Mouse (Mus musculus) gastrocnemius, postnatal 14 days (tissue): ENCODE results near the gene Pcnx3. TPM values are rescaled to one million over a fixed set of nuclear protein-coding genes. Genes with fewer than 3 reads are reported as not detected.
"Not testable (repeated sequence)": the region's sequence is repeated elsewhere in the genome, so short reads cannot be mapped to it uniquely, and the experiment has no call there.

Experiments
- DNase-seq: peaks from one replicate; pipeline ENCODE4 v3.0.0; 2021; ENCODE audit warnings: mixed read lengths
- intact Hi-C: fragments of 180-260 bp; cut with DNase I; formaldehyde crosslinking; loops from one replicate; pipeline ENCODE4 v1.15.1; 2025; ENCODE audit warnings: low total_unique reads
- total RNA-seq, 2 experiments: library from RNA; stranded (reverse); gene quantifications; 2 replicates each; pipeline ENCODE4 v1.2.3; 2021

Pcnx3 gene
- total RNA-seq, 2 experiments from 2014 or later, result 15.3 to 17.6 TPM

GRCm38 (mm10) chr19:5687738-5688137 lies 970 bp downstream of the Pcnx3 start:
- intact Hi-C loops, result no loop called here
- DNase-seq, result no peak

DNA sequence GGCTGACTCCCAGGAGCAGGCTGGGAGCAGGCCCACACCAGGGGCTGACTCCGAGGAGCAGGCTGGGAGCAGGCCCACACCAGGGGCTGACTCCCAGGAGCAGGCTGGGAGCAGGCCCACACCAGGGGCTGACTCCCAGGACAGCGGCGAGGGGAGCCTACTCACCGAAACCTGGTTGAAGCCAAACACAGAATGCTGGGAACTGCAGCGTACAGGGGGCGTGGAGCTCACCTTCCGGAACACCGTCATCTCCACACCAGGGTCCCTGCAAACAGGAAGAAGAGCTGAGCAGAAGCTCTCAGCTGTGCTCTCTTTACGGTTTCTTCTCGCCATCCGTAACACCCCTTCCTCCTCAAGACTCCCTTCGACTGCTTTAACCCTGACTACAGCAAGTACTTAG lies 1.8 kb downstream of the Pcnx3 start:
- intact Hi-C loops, DNase-seq: not testable (repeated sequence)

- DNase-seq, result no peak
- intact Hi-C loops, result no loop called here
These were observed 2.3 kb downstream of the Pcnx3 start for GRCm38 (mm10) chr19:5686437-5686836.

- intact Hi-C loops, result no loop called here
- no peak for DNase-seq
These were observed 2.8 kb downstream of the Pcnx3 start for GRCm38 (mm10) chr19:5685861-5686260.

DNA sequence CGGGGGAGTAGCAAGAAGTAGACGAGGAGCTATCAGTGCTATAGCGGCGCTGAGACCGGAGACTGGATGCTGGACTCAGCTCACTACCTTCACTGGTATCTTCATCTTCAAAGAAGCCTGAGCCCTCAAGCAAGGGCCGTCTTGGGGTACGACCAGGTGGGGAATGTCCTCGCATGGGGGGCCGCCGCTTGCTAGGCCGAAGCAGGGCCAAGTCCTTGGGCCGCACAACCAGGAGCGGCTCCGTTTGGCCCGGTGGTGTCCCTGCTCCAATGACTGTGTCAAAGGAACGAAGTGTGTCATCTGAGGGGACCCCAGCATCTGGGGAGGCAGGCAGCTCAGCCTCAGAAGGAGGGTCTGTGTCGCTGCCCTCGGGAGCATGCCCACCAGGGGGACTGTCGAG lies 3.3 kb downstream of the Pcnx3 start:
- intact Hi-C loops, result no loop called here
- DNase-seq, result no peak

DNA sequence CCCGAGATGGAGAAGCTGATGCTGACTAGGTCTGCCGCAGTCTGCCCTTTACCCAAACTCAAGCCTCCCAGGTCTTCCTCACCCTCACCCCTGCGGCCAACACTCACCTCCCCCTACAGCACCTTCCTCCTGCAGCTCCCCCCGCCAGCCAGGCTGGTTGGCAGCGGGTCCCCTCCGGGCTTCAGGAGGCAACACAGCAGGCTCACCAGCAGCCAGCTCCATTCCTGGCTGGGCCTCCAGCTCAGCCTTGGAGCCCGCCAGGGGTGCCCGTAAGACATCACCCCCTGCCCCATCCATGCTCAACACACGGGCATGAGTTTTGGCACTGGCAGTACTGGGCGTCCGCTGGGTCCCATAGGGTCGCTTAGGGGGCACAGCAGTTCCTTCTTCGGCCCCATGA lies 3.7 kb downstream of the Pcnx3 start:
- DNase-seq, result no peak
- intact Hi-C loops, result no loop called here

GRCm38 (mm10) chr19:5684236-5684635 lies 4.5 kb downstream of the Pcnx3 start:
- no peak for DNase-seq
- intact Hi-C loops, result no loop called here

GRCm38 (mm10) chr19:5680432-5680831 lies 8.3 kb downstream of the Pcnx3 start:
- no peak for DNase-seq
- intact Hi-C loops, result no loop called here

DNA sequence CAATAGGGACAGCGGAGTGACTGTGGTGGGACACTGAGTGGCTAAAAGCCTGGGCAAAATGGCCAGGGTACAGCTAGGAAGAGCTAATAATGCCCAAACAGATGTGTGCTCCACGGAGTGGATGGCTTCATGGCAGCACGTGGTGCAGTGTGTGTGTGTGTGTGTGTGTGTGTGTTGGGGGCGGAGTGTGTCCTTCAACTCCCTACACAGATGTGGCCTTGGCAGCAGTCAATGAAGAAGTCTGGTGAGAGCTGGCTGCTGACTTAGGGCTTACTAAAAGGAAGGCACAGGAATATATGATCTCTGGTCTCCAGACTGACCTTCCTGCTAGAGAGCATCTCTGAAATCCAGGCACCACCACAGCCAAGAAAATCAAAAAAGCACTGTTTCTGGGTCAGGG lies 20.3 kb downstream of the Pcnx3 start:
- intact Hi-C loops, result no loop called here
- DNase-seq, result no peak

GRCm38 (mm10) chr19:5666386-5666785 lies 22.3 kb downstream of the Pcnx3 start:
- no peak for DNase-seq
- intact Hi-C loops, result no loop called here

- no peak for DNase-seq
- intact Hi-C loops, result no loop called here
These were observed 23.2 kb downstream of the Pcnx3 start for GRCm38 (mm10) chr19:5665465-5665864.

GRCm38 (mm10) chr19:5664669-5665257 lies 23.9 kb downstream of the Pcnx3 start:
- intact Hi-C loops, result no loop called here
- DNase-seq, result no peak

DNA sequence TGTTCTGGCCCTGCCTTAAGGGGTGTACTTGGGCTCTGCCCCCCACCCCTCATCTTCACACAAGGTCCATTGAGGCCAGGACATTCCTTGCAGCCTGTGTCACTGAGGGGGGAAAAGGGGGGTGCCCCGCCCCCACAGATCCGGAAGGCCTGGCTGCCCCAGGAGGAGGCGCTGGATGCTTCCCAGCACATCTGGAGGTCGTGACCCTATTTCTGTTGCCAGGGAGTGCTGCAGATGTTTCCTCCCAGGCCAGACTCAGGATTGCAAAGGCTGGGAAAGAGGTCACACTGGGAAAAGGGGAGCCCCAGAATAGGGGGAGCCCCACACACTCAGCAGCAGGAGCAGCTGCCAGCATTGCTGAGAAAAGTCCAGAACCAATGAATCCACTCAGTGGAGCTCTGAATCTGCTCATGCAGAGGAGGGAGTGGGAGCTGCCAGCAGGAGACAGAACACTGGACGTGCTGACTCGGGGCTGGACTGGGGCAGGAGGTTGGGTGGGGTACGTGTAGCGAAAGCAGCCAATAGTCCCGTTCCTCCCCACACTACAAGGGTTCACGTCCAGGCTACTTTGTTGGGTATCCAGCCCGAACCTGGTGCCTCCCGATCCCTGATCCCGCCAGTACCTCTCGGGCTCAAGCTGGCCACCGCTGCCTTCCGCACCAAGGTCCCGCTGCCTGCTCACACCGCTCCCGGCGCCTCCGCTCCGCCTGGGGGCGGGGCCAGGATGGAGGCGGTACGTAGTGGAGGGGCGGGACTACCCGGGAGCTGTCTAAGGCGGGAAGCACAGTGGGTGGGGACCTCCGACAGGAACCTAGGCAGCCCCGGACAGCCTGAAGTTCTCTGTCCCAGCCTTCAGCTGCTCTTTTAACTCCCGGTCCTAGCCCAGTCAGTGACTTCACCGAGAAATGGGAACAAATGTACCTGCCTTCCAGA lies 25.5 kb downstream of the Pcnx3 start, which contains the start of gene Sipa1:
TSS of gene Sipa1 (minus strand) at position 727 of the 933 bp plus-strand sequence.
- intact Hi-C loops, result no loop called here
- peak; percentile 94 for DNase-seq

- DNase-seq, result no peak
- intact Hi-C loops, result no loop called here
These were observed 26.4 kb downstream of the Pcnx3 start for GRCm38 (mm10) chr19:5662310-5662709.

- intact Hi-C loops, result no loop called here
- DNase-seq, result no peak
These were observed 27.6 kb downstream of the Pcnx3 start for GRCm38 (mm10) chr19:5660942-5661751.

DNA sequence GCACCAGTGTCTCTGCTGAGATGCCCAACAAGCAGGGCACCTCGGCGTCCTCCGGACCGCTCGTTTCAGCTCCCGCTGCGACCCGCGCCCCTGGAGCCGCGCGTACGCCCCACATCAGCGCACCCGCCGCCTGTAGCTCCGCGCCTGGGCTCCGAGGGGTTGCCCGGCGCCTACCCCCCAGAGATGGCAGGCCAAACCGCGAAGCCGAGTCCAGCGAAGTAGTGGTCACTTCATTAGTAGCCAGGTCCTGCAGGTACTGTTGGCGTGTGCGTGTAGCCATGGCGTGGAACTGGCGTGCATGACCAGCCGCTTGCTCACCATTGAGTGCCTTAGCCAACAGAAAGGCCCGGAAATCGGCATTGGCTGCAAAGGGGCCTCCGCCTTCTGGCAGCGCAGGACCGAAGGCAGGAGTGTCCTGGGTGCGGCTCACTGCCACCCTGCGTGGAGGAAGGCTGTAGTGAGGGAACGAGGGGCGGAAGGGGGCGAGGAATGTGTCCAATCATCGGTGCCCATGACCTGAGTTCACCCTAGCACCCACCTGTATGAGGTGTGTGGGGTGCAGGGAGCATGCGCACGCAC lies 33.9 kb downstream of the Pcnx3 start:
- DNase-seq, result no peak
- intact Hi-C loops, result no loop called here

DNA sequence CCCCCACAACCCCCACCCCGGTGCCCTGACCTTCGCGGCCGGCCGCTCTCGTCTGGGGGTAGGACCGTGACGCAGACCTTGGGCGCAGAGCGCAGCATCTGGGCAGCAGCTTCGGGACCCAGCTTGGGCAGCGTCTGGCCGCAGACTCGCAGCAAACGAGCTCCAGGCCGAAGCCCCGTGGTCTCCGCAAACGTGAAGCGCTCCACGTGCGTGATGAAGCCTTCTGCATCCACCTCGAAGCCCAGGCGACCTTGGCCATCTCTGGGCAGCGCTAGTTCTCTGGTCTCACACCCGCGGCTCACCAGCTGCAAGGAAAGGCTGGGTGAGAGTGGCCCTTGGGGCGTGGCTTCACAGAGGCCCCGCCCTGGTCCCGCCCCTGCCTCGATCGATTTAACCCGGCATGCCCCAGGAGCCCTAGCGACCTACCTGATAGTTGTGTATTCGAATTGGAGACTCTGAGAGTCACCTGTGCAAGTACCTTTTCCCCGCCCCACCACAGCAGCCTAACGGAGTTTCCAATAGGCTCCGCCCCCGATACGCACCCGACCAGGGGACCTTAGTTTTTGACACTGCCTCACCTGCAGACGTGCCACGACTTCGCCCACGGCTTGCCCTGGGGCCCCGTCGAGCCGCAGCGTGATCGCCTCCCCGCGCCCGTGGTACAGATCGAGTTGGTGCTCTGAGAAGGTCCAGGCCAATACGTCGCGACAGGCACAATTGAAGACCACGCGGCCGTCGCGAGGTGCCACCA lies 34.6 kb downstream of the Pcnx3 start:
- intact Hi-C loops, result no loop called here
- DNase-seq, result no peak

- no peak for DNase-seq
- intact Hi-C loops, result no loop called here
These were observed 36.1 kb downstream of the Pcnx3 start for GRCm38 (mm10) chr19:5652570-5652969.
